Mouse (Mus musculus) cerebellum, adult 11-12 months (tissue): ENCODE results near the gene Usp3.

ENCODE experiments used
- DNase-seq: peaks from one replicate; pipeline ENCODE4 v3.0.0; 2022

Usp3 gene

GRCm38 (mm10) chr9:66561496-66561895 is 31.4 kb downstream of the Usp3 start:
- DNase-seq = no peak

- no peak for DNase-seq
These were observed 32.2 kb downstream of the Usp3 start for GRCm38 (mm10) chr9:66560728-66561127.

GRCm38 (mm10) chr9:66560295-66560694 is 32.6 kb downstream of the Usp3 start:
- DNase-seq = no peak

GRCm38 (mm10) chr9:66558971-66559370 is 34.0 kb downstream of the Usp3 start:
- no peak for DNase-seq

GRCm38 (mm10) chr9:66542785-66543184 is 50.2 kb downstream of the Usp3 start:
- DNase-seq = no peak

- no peak for DNase-seq
These were observed 71.3 kb downstream of the Usp3 start for GRCm38 (mm10) chr9:66521595-66521994.

- no peak for DNase-seq
These were observed 72.6 kb downstream of the Usp3 start for GRCm38 (mm10) chr9:66520299-66520698.

GRCm38 (mm10) chr9:66518901-66519300 is 74.0 kb downstream of the Usp3 start:
- peak; percentile 16 for DNase-seq

- DNase-seq = no peak
These were observed 74.7 kb downstream of the Usp3 start for GRCm38 (mm10) chr9:66518251-66518650.

- DNase-seq = no peak
These were observed 75.2 kb downstream of the Usp3 start for GRCm38 (mm10) chr9:66517746-66518145.

- DNase-seq = peak; percentile 72
These were observed 76.5 kb downstream of the Usp3 start for GRCm38 (mm10) chr9:66516296-66516940.

GRCm38 (mm10) chr9:66515680-66516210 is 77.2 kb downstream of the Usp3 start:
- DNase-seq = no peak

- no peak for DNase-seq
These were observed 77.8 kb downstream of the Usp3 start for GRCm38 (mm10) chr9:66515115-66515514.

- peak; percentile 79 for DNase-seq
These were observed 78.6 kb downstream of the Usp3 start, which contains the start of gene Fbxl22 for GRCm38 (mm10) chr9:66514256-66514770. Fbxl22 (minus strand) TSS chr9:66514593.

GRCm38 (mm10) chr9:66513661-66514255 is 79.2 kb downstream of the Usp3 start:
- no peak for DNase-seq

- DNase-seq = peak; percentile 56
These were observed 79.8 kb downstream of the Usp3 start for GRCm38 (mm10) chr9:66513150-66513549.

GRCm38 (mm10) chr9:66512351-66512671 is 80.6 kb downstream of the Usp3 start:
- DNase-seq = peak; percentile 89

GRCm38 (mm10) chr9:66511580-66512350 is 81.2 kb downstream of the Usp3 start:
- peak; percentile 98 for DNase-seq

- DNase-seq = peak; percentile 72
These were observed 82.0 kb downstream of the Usp3 start for GRCm38 (mm10) chr9:66510944-66511343.

- peak; percentile 82 for DNase-seq
These were observed 82.5 kb downstream of the Usp3 start for GRCm38 (mm10) chr9:66510351-66510841.

- DNase-seq = peak; percentile 45
These were observed 84.0 kb downstream of the Usp3 start for GRCm38 (mm10) chr9:66508890-66509399.

GRCm38 (mm10) chr9:66507684-66508083 is 85.3 kb downstream of the Usp3 start:
- DNase-seq = peak; percentile 41

GRCm38 (mm10) chr9:66506424-66506823 is 86.5 kb downstream of the Usp3 start:
- no peak for DNase-seq
